Mouse (Mus musculus) stomach, postnatal 0 days (tissue): Measurements from ENCODE around the gene Kifc3. TPM values are rescaled to one million over a fixed set of nuclear protein-coding genes. Genes with fewer than 3 reads are reported as not detected.

ENCODE experiments used
- ATAC-seq: fragments of 200-750 bp; cut with Nextera tagmentation; 2 replicates; pipeline ENCODE4 v1.8.0; 2017; ENCODE audit not compliant: low FRiP score, low TSS enrichment
- DNase-seq: peaks from one replicate; pipeline ENCODE4 v3.0.0-alpha.2; 2016; ENCODE audit warnings: low spot score
- H3K27ac ChIP-seq: fragments of 300-500 bp; sonication (generic); replicated peaks from 2 replicates; pipeline ENCODE4 v1.5.1; 2014; ENCODE audit warnings: mild to moderate bottlenecking, control low read depth
- H3K27me3 ChIP-seq: fragments of 300-500 bp; sonication (generic); 2 replicates; pipeline ENCODE4 v1.6.1; 2014; ENCODE audit warnings: low read length; ENCODE audit not compliant: control insufficient read depth, insufficient read depth
- H3K36me3 ChIP-seq: fragments of 300-500 bp; sonication (generic); 2 replicates; pipeline ENCODE4 v1.6.1; 2014; ENCODE audit warnings: low read length, mixed read lengths; ENCODE audit not compliant: control insufficient read depth, insufficient read depth
- H3K4me1 ChIP-seq: fragments of 300-500 bp; sonication (generic); replicated peaks from 2 replicates; pipeline ENCODE4 v1.6.1; 2014; ENCODE audit warnings: antibody characterized with exemption; ENCODE audit not compliant: control insufficient read depth, insufficient read depth
- H3K4me2 ChIP-seq: fragments of 300-500 bp; sonication (generic); replicated peaks from 2 replicates; pipeline ENCODE4 v1.6.1; 2014; ENCODE audit warnings: low read depth, mild to moderate bottlenecking, control low read depth, moderate library complexity
- H3K4me3 ChIP-seq: fragments of 300-500 bp; sonication (generic); 2 replicates; pipeline ENCODE4 v1.5.1; 2014; ENCODE audit warnings: low read depth, low read length, control low read depth
- H3K9ac ChIP-seq: fragments of 300-500 bp; sonication (generic); 2 replicates; pipeline ENCODE4 v1.6.1; 2014; ENCODE audit warnings: mild to moderate bottlenecking, low read length, control low read depth, mixed read lengths
- H3K9me3 ChIP-seq: fragments of 300-500 bp; sonication (generic); 2 replicates; pipeline ENCODE4 v1.6.1; 2016; ENCODE audit warnings: low read length; ENCODE audit not compliant: control insufficient read depth
- CTCF ChIP-seq: IDR thresholded peaks from 2 replicates; pipeline ENCODE4 v1.5.1; 2016; ENCODE audit warnings: antibody characterized with exemption, low read depth, mild to moderate bottlenecking, moderate library complexity
- EP300 ChIP-seq: optimal IDR thresholded peaks from 2 replicates; pipeline ENCODE3; 2016; ENCODE audit warnings: antibody characterized with exemption
- WGBS: fragments of 180-500 bp; shearing (Covaris S2); extraction: QIAGEN DNeasy Blood & Tissue Kit; methylation state at CpG from one replicate; pipeline ENCODE4 v1.1.7; 2014; 5-methylcytosine and 5-hydroxymethylcytosine counted together
- polyA plus RNA-seq: library from polyadenylated mRNA; unstranded; fragments of >200 nt; fragmentation: Nextera tagmentation; extraction: Ambion mirVana; gene quantifications from 2 replicates; pipeline ENCODE4 v1.2.1, GENCODE M21; 2015

The Kifc3 gene
- polyA plus RNA-seq, 1 experiment from 2014 or later: 14.2 TPM

GRCm38 (mm10) chr8:95226251-95227150 is 23.9 kb upstream of the Kifc3 start:
- Histone ChIP-seq H3K4me1 (no peaks in the 10 kb centered on the region), H3K4me3 (no peak overlapping the region), H3K4me2 (no peak overlapping the region), H3K27ac (no peak overlapping the region), H3K27me3 (no peaks in the 10 kb centered on the region), H3K9ac (no peak overlapping the region), H3K36me3 (no peaks in the 10 kb centered on the region), H3K9me3 (no peaks in the 10 kb centered on the region)
- TF ChIP-seq CTCF (no peak), EP300 (no peak)
- ATAC-seq: no peak
- WGBS: 58% methylated on average over 7 of the region's 7 CpGs
- no peak for DNase-seq

- no peak overlapping the region for H3K4me3 ChIP-seq
- H3K4me2 ChIP-seq: no peak overlapping the region
- H3K27me3 ChIP-seq: no peaks in the 10 kb centered on the region
- H3K36me3 ChIP-seq: no peaks in the 10 kb centered on the region
- no peaks in the 10 kb centered on the region for H3K4me1 ChIP-seq
- H3K9ac ChIP-seq: no peak overlapping the region
- DNase-seq (no peak), ATAC-seq (no peak)
- no peaks in the 10 kb centered on the region for H3K9me3 ChIP-seq
- H3K27ac ChIP-seq: no peak overlapping the region
- TF ChIP-seq EP300 (no peak), CTCF (no peak)
- 87% methylated on average over 5 of the region's 5 CpGs for WGBS
These were observed 21.4 kb upstream of the Kifc3 start for GRCm38 (mm10) chr8:95223969-95224368.

- no peaks in the 10 kb centered on the region for H3K9me3 ChIP-seq
- no peaks in the 10 kb centered on the region for H3K27me3 ChIP-seq
- no peak overlapping the region for H3K4me3 ChIP-seq
- no peak overlapping the region for H3K9ac ChIP-seq
- TF ChIP-seq EP300: no peak
- TF ChIP-seq CTCF: no peak
- ATAC-seq: peak; percentile 35; the same call in 1 of the 2 replicates
- 18% methylated on average over 2 of the region's 2 CpGs for WGBS
- H3K27ac ChIP-seq: no peak overlapping the region
- no peak overlapping the region for H3K4me2 ChIP-seq
- no peaks in the 10 kb centered on the region for H3K36me3 ChIP-seq
- H3K4me1 ChIP-seq: no peaks in the 10 kb centered on the region
- no peak for DNase-seq
These were observed 18.4 kb upstream of the Kifc3 start for GRCm38 (mm10) chr8:95221045-95221444.

GRCm38 (mm10) chr8:95220571-95220998 is 18.0 kb upstream of the Kifc3 start:
- H3K4me1 ChIP-seq: no peaks in the 10 kb centered on the region
- H3K9ac ChIP-seq: no peak overlapping the region
- 24% methylated on average over 7 of the region's 7 CpGs for WGBS
- H3K27me3 ChIP-seq: no peaks in the 10 kb centered on the region
- H3K4me2 ChIP-seq: no peak overlapping the region
- no peaks in the 10 kb centered on the region for H3K9me3 ChIP-seq
- no peak overlapping the region for H3K27ac ChIP-seq
- peak; percentile 47; the same call in 1 of the 2 replicates for ATAC-seq
- DNase-seq: no peak
- H3K4me3 ChIP-seq: no peak overlapping the region
- no peaks in the 10 kb centered on the region for H3K36me3 ChIP-seq
- TF ChIP-seq CTCF (no peak), EP300 (no peak)

- TF ChIP-seq EP300 (no peak), CTCF (peak; percentile 51)
- H3K9ac ChIP-seq: no peak overlapping the region
- no peaks in the 10 kb centered on the region for H3K36me3 ChIP-seq
- H3K4me2 ChIP-seq: no peak overlapping the region
- H3K9me3 ChIP-seq: no peaks in the 10 kb centered on the region
- no peak overlapping the region for H3K4me3 ChIP-seq
- no peak for DNase-seq
- 89% methylated on average over 8 of the region's 8 CpGs for whole genome bisulfite sequencing
- no peaks in the 10 kb centered on the region for H3K27me3 ChIP-seq
- ATAC-seq: no peak
- no peak overlapping the region for H3K27ac ChIP-seq
- no peaks in the 10 kb centered on the region for H3K4me1 ChIP-seq
These were observed 17.0 kb upstream of the Kifc3 start for GRCm38 (mm10) chr8:95219623-95220022.

GRCm38 (mm10) chr8:95215709-95216360 is 13.2 kb upstream of the Kifc3 start:
- no peaks in the 10 kb centered on the region for H3K4me1 ChIP-seq
- H3K27me3 ChIP-seq: no peaks in the 10 kb centered on the region
- H3K4me3 ChIP-seq: no peak overlapping the region
- H3K9ac ChIP-seq: no peak overlapping the region
- H3K27ac ChIP-seq: no peak overlapping the region
- 58% methylated on average over 11 of the region's 11 CpGs for WGBS
- H3K9me3 ChIP-seq: no peaks in the 10 kb centered on the region
- H3K4me2 ChIP-seq: no peak overlapping the region
- no peaks in the 10 kb centered on the region for H3K36me3 ChIP-seq
- ATAC-seq (peak; percentile 37), DNase-seq (no peak)
- TF ChIP-seq CTCF: peak; percentile 33
- TF ChIP-seq EP300: no peak
